Mouse (Mus musculus) testis, adult 2 months (tissue): ENCODE results near the gene Imp3.

Experiments
- CTCF ChIP-seq: fragments of 200-500 bp; IDR thresholded peaks from 2 replicates; pipeline ENCODE4 v1.5.1; 2012; ENCODE audit warnings: low read depth, mild to moderate bottlenecking, inconsistent platforms, low read length, moderate library complexity; ENCODE audit not compliant: control insufficient read depth, insufficient read depth, insufficient replicate concordance
- POLR2A ChIP-seq: fragments of 200-500 bp; IDR thresholded peaks from 2 replicates; pipeline ENCODE4 v1.6.1; 2012; ENCODE audit warnings: low read depth, mild to moderate bottlenecking, inconsistent platforms, low read length, moderate library complexity; ENCODE audit not compliant: control insufficient read depth

DNA sequence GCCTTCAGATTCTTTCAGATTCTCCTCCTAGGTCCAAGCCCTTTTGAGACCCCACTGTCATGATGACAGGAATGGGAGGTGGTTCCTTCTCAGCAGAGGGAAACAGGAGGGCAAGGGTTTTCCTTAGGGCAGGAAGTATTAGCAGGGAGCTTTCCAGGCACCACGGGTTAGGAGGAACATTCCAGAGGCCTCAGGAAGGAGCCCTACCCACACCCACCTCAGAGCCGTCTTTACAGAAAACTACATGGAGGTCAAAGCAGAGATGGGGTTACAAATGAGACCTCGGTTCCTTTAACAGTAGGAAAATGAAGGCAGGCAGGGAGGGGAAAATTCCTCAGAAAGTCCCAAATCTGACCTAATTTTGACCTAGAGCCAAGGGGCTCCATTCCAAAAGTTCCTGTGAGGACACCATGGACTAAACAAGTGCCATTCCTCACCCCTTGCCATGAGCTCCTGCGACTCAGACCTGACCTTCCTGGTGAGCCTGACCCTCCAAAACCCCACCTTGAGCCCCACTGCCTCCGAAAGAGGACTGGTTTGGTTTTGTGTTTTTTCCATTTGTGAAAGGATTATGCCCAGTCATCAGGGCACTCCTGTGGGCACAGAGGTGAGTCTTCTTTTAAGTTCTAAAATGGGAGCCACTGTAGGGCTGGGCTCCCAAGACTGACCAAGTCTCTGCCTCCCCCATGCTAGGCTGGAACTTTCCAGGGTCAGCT lies 21.4 kb upstream of the Imp3 start:
- TF ChIP-seq POLR2A (no peak), CTCF (no peak)
